Mouse (Mus musculus): Measurements from ENCODE around the gene Il34. TPM values are rescaled to one million over a fixed set of nuclear protein-coding genes. Genes with fewer than 3 reads are reported as not detected.

Gene Il34
- polyA plus RNA-seq, 1 experiment, result 108 TPM

DNA sequence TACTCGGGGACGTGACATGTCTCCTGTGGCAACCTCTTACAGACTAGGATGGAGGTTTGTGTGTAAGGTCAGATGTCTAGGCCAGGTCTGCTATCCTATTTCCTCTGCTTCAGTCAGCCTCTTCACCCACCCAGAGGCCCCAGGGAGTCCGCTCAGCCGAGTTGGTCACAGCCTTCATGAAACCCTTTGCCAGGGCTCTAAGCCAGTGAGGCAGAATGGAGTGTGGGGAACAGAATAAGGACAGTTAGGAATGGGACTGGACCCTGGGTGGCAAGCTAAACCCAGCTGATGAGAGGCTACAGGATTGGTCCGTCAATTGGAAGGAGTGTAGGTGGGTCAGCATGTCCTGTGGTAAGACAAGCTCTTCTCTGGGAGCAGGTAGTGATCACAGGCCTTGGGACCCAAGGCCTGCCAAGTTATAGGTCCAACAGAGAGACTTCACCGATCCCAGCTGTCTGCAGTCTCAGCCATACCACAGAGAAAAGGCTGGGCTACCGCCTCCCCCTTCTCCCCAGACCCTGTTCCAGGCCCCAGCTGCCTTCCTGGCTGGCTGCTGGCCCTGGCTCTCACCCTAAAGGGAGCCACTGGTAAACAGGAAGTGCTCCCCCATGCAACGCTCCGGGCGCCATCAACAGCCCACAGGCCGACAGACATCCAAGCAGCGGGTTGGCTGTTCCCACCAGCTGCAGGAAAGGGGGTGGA, 86.6 kb downstream of the Il34 start:
- H3K4me1 ChIP-seq (ENCODE audit: control insufficient read depth, insufficient read depth, low read length), result peaks cover 17% of the 10 kb centered on the region
- no peak overlapping the region for H3K4me3 ChIP-seq (ENCODE audit: insufficient read depth, low read length)
- TF ChIP-seq POLR2A (IDR thresholded peaks at IDR 0.05; ENCODE audit: extremely low read depth, insufficient read depth, low read length) (no peak), CTCF (IDR thresholded peaks at IDR 0.05; ENCODE audit: extremely low read depth, insufficient read depth, low read length) (no peak)
- H3K27ac ChIP-seq (ENCODE audit: insufficient read depth, low read length), result peak overlapping the region; percentile 86

DNA sequence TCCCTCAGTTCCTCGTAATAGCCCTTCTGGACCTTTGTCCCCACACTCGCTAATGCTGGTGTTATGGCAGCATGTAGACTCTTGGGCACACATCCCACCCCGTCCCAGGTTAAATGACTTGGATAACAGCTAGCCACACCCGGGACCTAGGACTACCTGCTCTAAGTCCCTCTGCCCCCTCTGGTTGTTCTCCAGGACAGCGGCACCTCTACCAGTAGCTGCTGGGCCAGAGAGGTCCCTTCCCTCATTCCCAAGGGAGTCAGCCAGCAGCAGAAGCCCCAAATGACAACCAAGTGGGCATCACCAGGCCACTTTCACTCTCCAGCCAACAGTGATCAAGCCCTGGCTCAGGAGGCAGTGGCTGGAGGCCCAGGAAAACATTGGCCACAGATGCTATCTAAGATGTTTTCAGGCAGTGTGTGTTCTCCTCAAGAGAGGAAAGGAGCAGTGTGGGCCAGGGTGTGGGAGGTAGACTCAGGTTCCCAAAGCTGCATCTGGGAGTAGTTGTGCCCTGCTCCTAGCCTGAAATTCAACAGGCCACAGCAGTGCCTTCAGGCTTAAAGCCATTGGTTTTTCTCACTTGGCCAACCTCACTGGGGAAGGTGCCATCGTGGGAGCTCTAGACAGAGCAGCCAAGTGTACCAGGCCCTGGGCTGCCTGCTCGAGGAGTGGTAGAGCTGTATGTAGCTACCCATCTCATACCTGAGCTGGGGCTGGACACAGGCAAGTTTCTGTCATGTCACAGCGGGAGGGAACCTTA, 87.3 kb downstream of the Il34 start:
- TF ChIP-seq CTCF (IDR thresholded peaks at IDR 0.05; ENCODE audit: extremely low read depth, insufficient read depth, low read length) (no peak), POLR2A (IDR thresholded peaks at IDR 0.05; ENCODE audit: extremely low read depth, insufficient read depth, low read length) (no peak)
- Histone ChIP-seq H3K4me3 (ENCODE audit: insufficient read depth, low read length) (no peak overlapping the region), H3K4me1 (ENCODE audit: control insufficient read depth, insufficient read depth, low read length) (peaks cover 17% of the 10 kb centered on the region), H3K27ac (ENCODE audit: insufficient read depth, low read length) (0 out of 2 replicates have a peak overlapping the region, but pooled peaks have one; percentile 86)

DNA sequence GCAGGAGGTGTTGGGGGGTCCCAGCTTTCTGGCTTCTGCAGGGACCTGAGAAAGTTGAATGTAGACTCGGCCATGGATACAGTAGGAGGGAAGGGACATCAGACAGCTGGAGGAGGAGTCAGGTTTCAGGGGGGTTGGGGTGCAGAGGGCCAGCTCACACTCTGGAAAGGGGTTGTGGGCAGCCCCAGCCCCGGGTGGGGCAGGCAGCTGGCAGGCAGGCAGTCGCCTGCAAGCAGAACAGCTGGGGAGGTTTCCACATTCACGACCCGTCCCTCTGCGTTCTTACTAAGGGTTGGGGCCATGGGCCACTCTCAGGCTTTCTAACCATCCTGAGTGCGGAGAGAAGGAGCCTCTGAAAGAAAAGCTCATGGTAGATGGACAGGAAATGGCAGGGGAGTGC, 88.6 kb downstream of the Il34 start:
- TF ChIP-seq POLR2A (IDR thresholded peaks at IDR 0.05; ENCODE audit: extremely low read depth, insufficient read depth, low read length) (no peak), CTCF (IDR thresholded peaks at IDR 0.05; ENCODE audit: extremely low read depth, insufficient read depth, low read length) (no peak)
- H3K4me1 ChIP-seq (ENCODE audit: control insufficient read depth, insufficient read depth, low read length), result peaks cover 19% of the 10 kb centered on the region
- H3K27ac ChIP-seq (ENCODE audit: insufficient read depth, low read length), result no peak overlapping the region
- H3K4me3 ChIP-seq (ENCODE audit: insufficient read depth, low read length), result no peak overlapping the region

DNA sequence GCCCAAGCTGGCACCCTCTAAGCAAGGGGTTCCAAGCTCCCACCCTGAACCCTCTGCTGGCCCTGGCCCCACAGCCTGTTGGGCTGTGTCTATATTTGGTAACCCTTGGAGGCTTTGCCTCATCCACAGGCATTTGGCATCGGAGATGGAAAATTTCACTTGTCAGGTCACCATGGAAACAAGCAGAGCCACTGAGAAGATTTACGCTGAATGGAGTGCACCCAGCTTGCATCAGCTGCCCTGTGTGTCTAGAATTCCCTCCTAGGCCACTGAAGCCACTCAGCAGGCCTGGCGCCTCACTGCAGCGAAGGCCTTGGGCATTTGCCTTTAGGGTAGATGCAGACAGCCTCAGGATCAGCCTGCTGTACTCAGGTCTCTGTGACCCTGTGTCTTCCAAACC, 89.6 kb downstream of the Il34 start:
- TF ChIP-seq POLR2A (IDR thresholded peaks at IDR 0.05; ENCODE audit: extremely low read depth, insufficient read depth, low read length), result no peak
- TF ChIP-seq CTCF (IDR thresholded peaks at IDR 0.05; ENCODE audit: extremely low read depth, insufficient read depth, low read length), result no peak
- Histone ChIP-seq H3K4me1 (ENCODE audit: control insufficient read depth, insufficient read depth, low read length) (peaks cover 19% of the 10 kb centered on the region), H3K4me3 (ENCODE audit: insufficient read depth, low read length) (no peak overlapping the region), H3K27ac (ENCODE audit: insufficient read depth, low read length) (peak overlapping the region; percentile 62)

DNA sequence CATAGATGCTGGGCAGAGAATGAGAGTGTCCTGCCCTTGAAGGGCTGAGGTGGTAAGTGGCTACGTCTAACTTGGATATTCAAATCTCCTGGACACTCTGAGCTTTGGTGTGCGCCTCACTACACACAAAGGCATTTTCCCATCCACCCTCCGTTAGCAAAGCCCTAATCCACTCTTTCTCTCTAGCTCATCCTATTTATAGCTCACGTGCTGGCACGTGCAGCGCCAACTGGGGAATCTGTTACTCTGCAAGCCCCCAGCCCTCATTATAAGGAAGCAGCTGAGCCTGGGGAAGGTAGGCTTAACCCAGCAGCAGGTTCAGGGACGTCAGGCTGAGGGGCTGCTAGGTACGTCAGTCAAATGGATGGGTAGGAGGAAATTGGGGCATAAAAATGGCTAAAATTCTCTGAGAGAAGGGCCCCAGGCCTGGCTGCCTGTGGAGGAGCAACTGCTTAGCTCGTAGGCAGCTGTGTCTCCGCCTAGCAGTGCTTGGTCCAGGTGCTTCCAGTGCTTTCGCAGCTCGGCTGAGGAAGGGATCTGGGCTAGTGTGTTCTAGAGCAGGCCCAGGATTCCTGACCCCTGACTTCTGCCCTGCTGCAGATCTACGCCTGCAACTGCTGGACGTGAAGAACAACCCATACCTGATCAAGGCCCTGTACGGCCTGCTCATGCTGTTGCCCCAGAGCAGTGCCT, 90.8 kb downstream of the Il34 start:
- H3K27ac ChIP-seq (ENCODE audit: insufficient read depth, low read length), result peak overlapping the region; percentile 62
- peaks cover 19% of the 10 kb centered on the region for H3K4me1 ChIP-seq (ENCODE audit: control insufficient read depth, insufficient read depth, low read length)
- H3K4me3 ChIP-seq (ENCODE audit: insufficient read depth, low read length), result no peak overlapping the region
- TF ChIP-seq CTCF (IDR thresholded peaks at IDR 0.05; ENCODE audit: extremely low read depth, insufficient read depth, low read length), result no peak

DNA sequence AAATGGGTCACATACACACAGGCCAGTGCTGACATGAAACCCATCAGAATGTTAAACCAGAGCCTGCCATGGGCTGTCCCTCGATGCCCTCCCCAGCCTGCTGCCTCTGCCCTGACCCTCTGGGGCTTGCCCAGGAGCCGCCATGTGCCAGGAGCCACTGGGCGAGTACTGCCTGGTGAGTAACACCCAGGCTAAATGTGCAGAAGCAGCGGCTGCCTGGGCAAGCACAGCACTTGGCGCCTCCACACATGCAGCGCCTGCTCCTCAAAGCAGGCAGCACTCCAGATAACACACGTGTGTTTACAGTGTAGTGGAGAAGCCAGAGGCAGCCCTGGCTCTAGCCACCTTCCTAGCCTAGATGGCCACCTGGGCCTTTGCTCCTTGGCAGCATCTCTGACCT, 92.7 kb downstream of the Il34 start:
- no peak overlapping the region for H3K4me3 ChIP-seq (ENCODE audit: insufficient read depth, low read length)
- peaks cover 13% of the 10 kb centered on the region for H3K4me1 ChIP-seq (ENCODE audit: control insufficient read depth, insufficient read depth, low read length)
- no peak for TF ChIP-seq CTCF (IDR thresholded peaks at IDR 0.05; ENCODE audit: extremely low read depth, insufficient read depth, low read length)
- TF ChIP-seq POLR2A (IDR thresholded peaks at IDR 0.05; ENCODE audit: extremely low read depth, insufficient read depth, low read length), result no peak
- no peak overlapping the region for H3K27ac ChIP-seq (ENCODE audit: insufficient read depth, low read length)

DNA sequence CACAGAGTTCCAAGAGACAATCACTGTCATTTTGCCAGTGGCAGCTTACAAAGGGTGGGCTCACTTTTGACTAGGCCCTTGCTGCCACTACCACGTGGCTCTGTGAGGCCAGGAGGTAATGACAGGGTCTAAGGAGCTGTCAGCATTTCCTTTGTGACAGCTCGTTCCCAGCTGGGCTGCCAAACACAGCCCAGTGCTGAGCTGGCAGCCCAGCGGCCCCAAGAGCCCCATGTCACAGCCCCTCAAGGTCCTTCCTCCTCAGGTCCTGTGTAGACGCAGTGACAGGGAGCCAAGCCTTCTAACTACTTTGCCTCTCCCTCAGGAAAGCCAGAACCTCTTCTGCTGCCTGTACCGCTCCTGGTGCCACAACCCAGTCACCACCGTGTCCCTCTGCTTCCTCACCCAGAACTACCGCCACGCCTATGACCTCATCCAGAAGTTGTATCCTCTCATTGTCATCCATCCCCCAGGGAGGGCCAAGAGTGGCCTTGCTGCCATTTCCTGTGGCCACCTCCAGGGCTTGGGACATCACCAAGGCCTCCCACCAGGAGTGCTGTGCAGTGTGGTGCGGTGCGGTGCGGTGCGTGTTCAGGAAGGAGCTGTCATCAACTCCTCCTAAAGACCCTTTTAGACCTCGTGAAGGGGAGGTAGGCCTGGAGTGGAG, 94.3 kb downstream of the Il34 start:
- no peak overlapping the region for H3K27ac ChIP-seq (ENCODE audit: insufficient read depth, low read length)
- H3K4me3 ChIP-seq (ENCODE audit: insufficient read depth, low read length), result no peak overlapping the region
- peaks cover 11% of the 10 kb centered on the region for H3K4me1 ChIP-seq (ENCODE audit: control insufficient read depth, insufficient read depth, low read length)
- TF ChIP-seq POLR2A (IDR thresholded peaks at IDR 0.05; ENCODE audit: extremely low read depth, insufficient read depth, low read length), result no peak
- TF ChIP-seq CTCF (IDR thresholded peaks at IDR 0.05; ENCODE audit: extremely low read depth, insufficient read depth, low read length), result no peak

DNA sequence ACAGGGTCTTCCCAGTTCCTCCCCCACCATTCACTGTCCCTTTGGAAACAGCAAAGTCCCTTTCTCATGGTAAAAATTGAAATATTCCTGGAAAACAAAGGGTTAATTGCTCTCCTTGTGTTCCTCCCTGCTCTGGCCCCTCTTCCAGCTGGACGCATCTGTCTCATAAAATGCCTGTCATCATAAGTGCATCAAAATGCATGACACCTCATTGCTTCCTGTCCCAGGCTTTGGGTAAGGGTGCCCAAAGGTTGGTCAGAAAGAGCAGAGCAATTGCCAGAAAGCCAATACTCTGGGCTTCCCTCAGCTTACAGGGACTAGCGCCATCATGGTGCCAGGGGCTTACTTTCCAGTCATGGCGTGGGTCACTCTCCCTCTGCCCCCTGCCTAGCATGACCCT, 95.1 kb downstream of the Il34 start:
- Histone ChIP-seq H3K4me3 (ENCODE audit: insufficient read depth, low read length) (no peak overlapping the region), H3K4me1 (ENCODE audit: control insufficient read depth, insufficient read depth, low read length) (peaks cover 11% of the 10 kb centered on the region), H3K27ac (ENCODE audit: insufficient read depth, low read length) (no peak overlapping the region)
- TF ChIP-seq POLR2A (IDR thresholded peaks at IDR 0.05; ENCODE audit: extremely low read depth, insufficient read depth, low read length) (no peak), CTCF (IDR thresholded peaks at IDR 0.05; ENCODE audit: extremely low read depth, insufficient read depth, low read length) (no peak)

DNA sequence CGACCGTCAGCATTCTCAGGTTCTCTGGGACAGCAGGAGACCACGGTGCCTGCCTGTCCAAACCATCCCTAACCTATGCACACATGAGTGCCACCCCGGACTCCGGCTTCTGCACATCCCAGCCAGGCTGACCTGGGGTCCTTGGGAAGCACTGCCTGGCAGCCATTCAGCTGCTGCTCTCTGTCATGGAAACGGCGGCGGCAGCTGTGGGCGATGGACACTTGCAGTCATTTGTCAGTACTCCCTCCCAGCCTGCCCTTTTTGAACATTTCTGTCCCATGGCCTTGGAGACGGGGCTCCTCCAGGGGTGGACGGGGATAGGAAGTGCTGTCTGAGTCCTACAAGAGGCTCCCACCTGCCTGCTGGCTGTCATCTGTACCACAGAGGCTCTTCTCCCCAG, 97.3 kb downstream of the Il34 start:
- Histone ChIP-seq H3K27ac (ENCODE audit: insufficient read depth, low read length) (no peak overlapping the region), H3K4me3 (ENCODE audit: insufficient read depth, low read length) (no peak overlapping the region), H3K4me1 (ENCODE audit: control insufficient read depth, insufficient read depth, low read length) (peaks cover 11% of the 10 kb centered on the region)
- TF ChIP-seq POLR2A (IDR thresholded peaks at IDR 0.05; ENCODE audit: extremely low read depth, insufficient read depth, low read length), result no peak

Measured in cortical plate, adult 2 months (tissue).